ENCODE assay signal across 7 mouse cellular contexts in genomic region chr9:66390338-66390737, GRCm38 (mm10). TPM values are rescaled to one million over a fixed set of nuclear protein-coding genes. Genes with fewer than 3 reads are reported as not detected.
A peak's percentile ranks its signal among the peaks of the same experiment; 100 is the strongest.
DNase-seq lines count a peak whose midpoint lies in the region; ATAC-seq and TF ChIP-seq lines count a peak whose summit lies in the region.
"Not testable (repeated sequence)": the region's sequence is repeated elsewhere in the genome, so short reads cannot be mapped to it uniquely, and the experiment has no call there.

No protein-coding gene starts in this region.

- peak overlapping the region; percentile 29; the same call in 1 of the 2 replicates for H3K27ac ChIP-seq in CH12.LX (ENCODE audit: insufficient read depth, low read depth)

- not testable (repeated sequence) for TF ChIP-seq POLR2A in CH12.LX (IDR thresholded peaks at IDR 0.05; ENCODE audit: low read depth, low read length)

- peaks cover 3 to 11% of the 10 kb centered on the region in 2 experiments; a peak in 3 of 4 replicates for H3K4me1 ChIP-seq in CH12.LX (ENCODE audit: control insufficient read depth in 1 of 2, insufficient read depth in 2 of 2)

- in situ Hi-C loops in CH12.LX (cut with MboI; ENCODE audit: low pct_ligation_motif_present, low pct_unique_long_range_greater_than_20kb, low sequenced_read_pairs), result not testable (repeated sequence)

- H3K36me3 ChIP-seq in CH12.LX (replicated peaks in 1 of 2; ENCODE audit: control insufficient read depth in 1 of 2, insufficient read depth in 1 of 2, low read length in 1 of 2), result peaks cover 15 to 58% of the 10 kb centered on the region in 2 experiments
- H3K36me3 ChIP-seq in splenic B cell, adult 2 months (ENCODE audit: control insufficient read depth, insufficient read depth, low read length, poor library complexity, severe bottlenecking), result peaks cover 12% of the 10 kb centered on the region; the same call in 1 of the 2 replicates

- H3K4me2 ChIP-seq in CH12.LX (ENCODE audit: insufficient read depth, low read depth, poor library complexity, severe bottlenecking), result not testable (repeated sequence)

- not testable (repeated sequence) for H3K4me3 ChIP-seq in CH12.LX (replicated peaks in 1 of 3; ENCODE audit: low read depth in 2 of 3, low read length in 2 of 3, poor library complexity in 1 of 3)

- not testable (repeated sequence) for H3K9ac ChIP-seq in CH12.LX (ENCODE audit: insufficient read depth, low read depth)

- H3K27me3 ChIP-seq in CH12.LX (replicated peaks); splenic B cell, adult 2 months (ENCODE audit: control insufficient read depth, insufficient read depth, low read length, poor library complexity, severe bottlenecking): not testable (repeated sequence)

- ATAC-seq in CD4-positive, CD25-positive, alpha-beta regulatory T cell, adult 4 months, result peak; percentile 53

- TF ChIP-seq CTCF in CH12.LX (conservative IDR thresholded peaks at IDR 0.05 in 1 of 2, IDR thresholded peaks at IDR 0.05 in 1 of 2; ENCODE audit: low read depth in 2 of 2, low read length in 2 of 2), result not testable (repeated sequence)

- not testable (repeated sequence) for H3K79me2 ChIP-seq in CH12.LX (replicated peaks; ENCODE audit: control insufficient read depth, extremely low read depth, insufficient read depth, poor library complexity, severe bottlenecking)

- not testable (repeated sequence) for TF ChIP-seq RAD21 in CH12.LX (IDR thresholded peaks at IDR 0.05; ENCODE audit: low read depth, low read length)

- dilution Hi-C loops in CH12.LX (cut with MboI; ENCODE audit: extremely low pct_ligation_motif_present, extremely low pct_unique_long_range_greater_than_20kb, low sequenced_read_pairs), result not testable (repeated sequence)

- H3K9me3 ChIP-seq in CH12.LX (replicated peaks; ENCODE audit: low read length), result not testable (repeated sequence)

- not testable (repeated sequence) for TF ChIP-seq EP300 in CH12.LX (IDR thresholded peaks at IDR 0.05; ENCODE audit: low read length)

- DNase-seq in B cell, adult 2 months, result peak; percentile 14 to 19
- DNase-seq in CD4-positive, CD25-positive, alpha-beta regulatory T cell, adult 2 months (ENCODE audit: low read depth, low spot score), result peak; percentile 20
- DNase-seq in CH12.LX (ENCODE audit: extremely low read depth), result not testable (repeated sequence)
- peak; percentile 45 for DNase-seq in induced T-regulatory cell, adult 2 months (ENCODE audit: low read depth)
- peak; percentile 43 for DNase-seq in naive thymus-derived CD4-positive, alpha-beta T cell, adult 2 months (ENCODE audit: low read depth)
- peak; percentile 38 for DNase-seq in splenic B cell, adult 2 months (ENCODE audit: low read depth, low spot score)

TF ChIP-seq in CH12.LX, 34 proteins besides CTCF, POLR2A, EP300 and RAD21:
- TF ChIP-seq IRF4 (IDR thresholded peaks at IDR 0.05; ENCODE audit: low read depth, low read length) (peak; percentile 37; the same call in 1 of the 2 replicates), HCFC1 (IDR thresholded peaks at IDR 0.05; ENCODE audit: low read depth, low read length) (0 out of 2 replicates have a peak, but pooled peaks have one; percentile 12), ETS1 (conservative IDR thresholded peaks at IDR 0.05; ENCODE audit: low read depth, low read length) (peak; percentile 94)
TF ChIP-seq in CH12.LX: peak in this region for 3; not testable (repeated sequence) for 31.

RNA-seq across cellular contexts. Expression of gene Herc1, which starts 40.1 kb away (rescaled TPM):
- polyA plus RNA-seq in CD4-positive, CD25-positive, alpha-beta regulatory T cell, adult 4 months (2017; shearing (Covaris generic)), result 10 to 100 TPM; 40.2 to 45.8 TPM
- total RNA-seq in CH12.LX (2012; rRNA removed), result 45.2 and 47.6 TPM in 2 replicates
- 32.9 and 33.2 TPM in 2 replicates for total RNA-seq in CH12.LX (2014; rRNA removed)
- polyA plus RNA-seq in CH12.LX (2012; ENCODE audit: insufficient read length, low read depth), result 35.4 and 42.1 TPM in 2 replicates
